Mouse (Mus musculus) myocyte (in vitro differentiated cells): ENCODE results near the gene Mgat2.

Experiments
- E2F4 ChIP-seq: IDR thresholded peaks from one replicate; pipeline ENCODE4 v1.6.1; 2011; ENCODE audit warnings: mild to moderate bottlenecking, control low read depth, moderate library complexity; ENCODE audit not compliant: insufficient read depth
- POLR2A ChIP-seq: IDR thresholded peaks from one replicate; pipeline ENCODE4 v1.6.1; 2011; ENCODE audit warnings: low read depth, mild to moderate bottlenecking, control low read depth, moderate library complexity; ENCODE audit not compliant: insufficient read length
- TCF3 ChIP-seq: IDR thresholded peaks from one replicate; pipeline ENCODE4 v1.6.1; 2011; ENCODE audit warnings: low read depth, control low read depth; ENCODE audit not compliant: insufficient read length

DNA sequence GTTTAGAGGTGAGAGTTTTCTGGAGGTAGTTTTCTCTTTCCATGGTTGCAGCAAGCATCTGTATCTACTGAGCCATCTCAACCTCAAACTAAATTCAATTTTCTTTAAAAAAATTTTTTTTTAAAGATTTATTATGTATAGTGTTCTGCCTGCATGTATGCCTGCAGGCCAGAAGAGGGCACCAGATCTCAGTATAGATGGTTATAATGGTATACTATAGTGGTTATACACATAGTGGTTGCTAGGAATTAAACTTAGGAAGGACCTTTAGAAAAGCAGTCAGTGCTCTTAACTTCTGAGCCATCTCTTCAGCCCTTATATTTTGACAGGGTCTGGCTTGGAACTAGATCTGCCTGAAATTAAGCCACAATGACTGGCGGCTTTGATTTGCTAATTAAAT, 6.6 kb downstream of the Mgat2 start:
- TF ChIP-seq POLR2A (no peak), E2F4 (no peak), TCF3 (no peak)
